15 mouse cellular contexts compared by ENCODE assay signal in genomic region chr3:100634821-100635220, GRCm38 (mm10).
"Had no signal": no experiment of that assay in that cellular context is flagged by ENCODE, and none has a peak within 500 bp of the region (broad histone marks: within the 10 kb centered on the region; RNA-seq: fewer than 3 reads in every experiment).

No protein-coding gene starts in this region.

- H3K27me3 ChIP-seq: limb, embryonic 15.5 days; liver, embryonic 13.5 days; midbrain, embryonic 12.5 days; neural tube, embryonic 13.5 days had no signal

- H3K4me1 ChIP-seq: limb, embryonic 15.5 days; liver, embryonic 13.5 days; midbrain, embryonic 12.5 days; neural tube, embryonic 13.5 days had no signal

- DNase-seq: kidney, adult 8-10 months; kidney, postnatal 25 days; layer of hippocampus, adult 9-11 months; layer of hippocampus, postnatal 36 days; liver, embryonic 13.5 days; lung, adult 18-20 months; retina, postnatal 1 day; right cerebral cortex, postnatal 4 days; spleen, adult 18-20 months; thymus, adult 18-20 months; thymus, postnatal 14 days had no signal

- H3K36me3 ChIP-seq: midbrain, embryonic 12.5 days had no signal

- ATAC-seq: midbrain, embryonic 16.5 days had no signal

- H3K4me3 ChIP-seq: limb, embryonic 15.5 days; liver, embryonic 13.5 days; midbrain, embryonic 12.5 days; neural tube, embryonic 13.5 days had no signal

- H3K4me2 ChIP-seq: limb, embryonic 15.5 days; liver, embryonic 13.5 days; midbrain, embryonic 12.5 days; neural tube, embryonic 13.5 days had no signal

- H3K9me3 ChIP-seq: limb, embryonic 15.5 days; liver, embryonic 13.5 days; midbrain, embryonic 12.5 days; neural tube, embryonic 13.5 days had no signal

- H3K9ac ChIP-seq: limb, embryonic 15.5 days; liver, embryonic 13.5 days; midbrain, embryonic 12.5 days; neural tube, embryonic 13.5 days had no signal

- H3K27ac ChIP-seq: limb, embryonic 15.5 days; liver, embryonic 13.5 days; midbrain, embryonic 12.5 days; neural tube, embryonic 13.5 days had no signal
